In genomic region chr16:29459331-29459730, GRCm38 (mm10) we compare ENCODE assay signal across 27 mouse cellular contexts.
DNase-seq lines count a peak whose midpoint lies in the region; ATAC-seq and TF ChIP-seq lines count a peak whose summit lies in the region.
"Had no signal": no experiment of that assay in that cellular context is flagged by ENCODE, and none has a peak within 500 bp of the region (broad histone marks: within the 10 kb centered on the region; RNA-seq: fewer than 3 reads in every experiment).

No protein-coding gene starts in this region.

- H3K36me3 ChIP-seq in kidney, adult 2 months (ENCODE audit: control insufficient read depth, insufficient read depth, low read length): no peaks in the 10 kb centered on the region
- no peaks in the 10 kb centered on the region for H3K36me3 ChIP-seq in kidney, embryonic 14.5 days (ENCODE audit: control insufficient read depth, insufficient read depth, low read length)
- H3K36me3 ChIP-seq: embryonic facial prominence, embryonic 12.5 days; heart, embryonic 10.5 days; heart, embryonic 15.5 days; hindbrain, embryonic 13.5 days; limb, embryonic 12.5 days; liver, embryonic 15.5 days; lung, embryonic 15.5 days; midbrain, embryonic 10.5 days had no signal

- 38% methylated on average over 10 of the region's 10 CpGs for WGBS in kidney, adult 2 months
- 65% methylated on average over 10 of the region's 10 CpGs for WGBS in kidney, embryonic 14.5 days

- DNase-seq in cerebellum, postnatal 10 days: peak; percentile 8 to 21
- DNase-seq in cerebellum, adult 9-10 months: no peak
- peak; percentile 63 for DNase-seq in kidney, adult 2 months
- DNase-seq in kidney, postnatal 10 days: peak; percentile 20
- DNase-seq in retina, embryonic 14.5 days (ENCODE audit: low spot score): peak; percentile 58
- DNase-seq in spleen, postnatal 36 days (ENCODE audit: low spot score in 2 of 2): no peak
- no peak for DNase-seq in left cerebral cortex, adult 11 months (ENCODE audit: low spot score)
- DNase-seq: adrenal gland, postnatal 10 days; cerebellum, adult 9-11 months; gastrocnemius, postnatal 14 days; right cerebral cortex, postnatal 4 days; thymus, adult 2 months; thymus, postnatal 4 days had no signal

- H3K4me1 ChIP-seq in kidney, adult 2 months (ENCODE audit: control insufficient read depth, insufficient read depth, low read length): no peaks in the 10 kb centered on the region
- no peaks in the 10 kb centered on the region for H3K4me1 ChIP-seq in kidney, embryonic 14.5 days (ENCODE audit: control insufficient read depth, insufficient read depth, low read length)
- H3K4me1 ChIP-seq: embryonic facial prominence, embryonic 12.5 days; heart, embryonic 10.5 days; heart, embryonic 15.5 days; hindbrain, embryonic 13.5 days; limb, embryonic 12.5 days; liver, embryonic 15.5 days; lung, embryonic 15.5 days; midbrain, embryonic 10.5 days had no signal

- ATAC-seq in kidney, embryonic 14.5 days (ENCODE audit: low FRiP score, low TSS enrichment): no peak
- ATAC-seq: activated CD4-positive, CD25-positive, alpha-beta regulatory T cell, adult 4 months; forebrain, embryonic 14.5 days; intestine, embryonic 16.5 days; midbrain, embryonic 16.5 days had no signal

- TF ChIP-seq POLR2A in kidney, adult 2 months (IDR thresholded peaks at IDR 0.05; ENCODE audit: low read depth, low read length): no peak

- no peaks in the 10 kb centered on the region for H3K9me3 ChIP-seq in kidney, embryonic 14.5 days (ENCODE audit: control insufficient read depth, low read length)
- H3K9me3 ChIP-seq: embryonic facial prominence, embryonic 12.5 days; heart, embryonic 10.5 days; heart, embryonic 15.5 days; hindbrain, embryonic 13.5 days; limb, embryonic 12.5 days; liver, embryonic 15.5 days; lung, embryonic 15.5 days; midbrain, embryonic 10.5 days had no signal

- no peak overlapping the region for H3K4me3 ChIP-seq in kidney, adult 2 months (ENCODE audit: insufficient read depth, low read depth, low read length)
- H3K4me3 ChIP-seq in kidney, embryonic 14.5 days (ENCODE audit: low read length): no peak overlapping the region
- H3K4me3 ChIP-seq: embryonic facial prominence, embryonic 12.5 days; heart, embryonic 10.5 days; heart, embryonic 15.5 days; hindbrain, embryonic 13.5 days; limb, embryonic 12.5 days; liver, embryonic 15.5 days; lung, embryonic 15.5 days; midbrain, embryonic 10.5 days had no signal

- H3K9ac ChIP-seq in kidney, embryonic 14.5 days (ENCODE audit: low read depth, low read length): no peak overlapping the region
- H3K9ac ChIP-seq: embryonic facial prominence, embryonic 12.5 days; heart, embryonic 15.5 days; hindbrain, embryonic 13.5 days; limb, embryonic 12.5 days; liver, embryonic 15.5 days; lung, embryonic 15.5 days had no signal

- H3K27ac ChIP-seq in kidney, adult 2 months (ENCODE audit: insufficient read depth, low read depth, low read length): no peak overlapping the region
- no peak overlapping the region for H3K27ac ChIP-seq in kidney, embryonic 14.5 days (ENCODE audit: low read depth, low read length)
- H3K27ac ChIP-seq: embryonic facial prominence, embryonic 12.5 days; heart, embryonic 10.5 days; heart, embryonic 15.5 days; hindbrain, embryonic 13.5 days; limb, embryonic 12.5 days; liver, embryonic 15.5 days; lung, embryonic 15.5 days; midbrain, embryonic 10.5 days had no signal

- no peaks in the 10 kb centered on the region for H3K27me3 ChIP-seq in kidney, adult 2 months (replicated peaks; ENCODE audit: control insufficient read depth, insufficient read depth, low read length)
- H3K27me3 ChIP-seq in kidney, embryonic 14.5 days (ENCODE audit: control insufficient read depth, insufficient read depth, low read length): no peaks in the 10 kb centered on the region
- H3K27me3 ChIP-seq: CH12.LX; embryonic facial prominence, embryonic 12.5 days; heart, embryonic 15.5 days; hindbrain, embryonic 13.5 days; limb, embryonic 12.5 days; liver, embryonic 15.5 days; lung, embryonic 15.5 days had no signal

- H3K4me2 ChIP-seq in kidney, embryonic 14.5 days (replicated peaks; ENCODE audit: low read depth, low read length): no peak overlapping the region
- H3K4me2 ChIP-seq: embryonic facial prominence, embryonic 12.5 days; heart, embryonic 15.5 days; hindbrain, embryonic 13.5 days; limb, embryonic 12.5 days; liver, embryonic 15.5 days; lung, embryonic 15.5 days had no signal

- no peak; the same call in 1 of the 2 replicates for TF ChIP-seq CTCF in kidney, adult 2 months (conservative IDR thresholded peaks at IDR 0.05; ENCODE audit: insufficient read depth, insufficient read length, low read depth, low read length)

Comparison
In these comparisons a context has a peak if more than half of its experiments do, and no peak if none do; other contexts are left out.
1. DNase-seq: peak in cerebellum, postnatal 10 days (2 of 2), kidney, adult 2 months (single experiment), kidney, postnatal 10 days (single experiment) and retina, embryonic 14.5 days (single experiment); none in cerebellum, adult 9-10 months (single experiment), spleen, postnatal 36 days (0 of 2) and left cerebral cortex, adult 11 months (single experiment).